Mouse (Mus musculus) lung, postnatal 14 days (tissue): Measurements from ENCODE around the gene Rcbtb1.
"Not testable (repeated sequence)": the region's sequence is repeated elsewhere in the genome, so short reads cannot be mapped to it uniquely, and the experiment has no call there.

Experiments
- DNase-seq: peaks from one replicate; pipeline ENCODE4 v3.0.0; 2021

Rcbtb1 gene

DNA sequence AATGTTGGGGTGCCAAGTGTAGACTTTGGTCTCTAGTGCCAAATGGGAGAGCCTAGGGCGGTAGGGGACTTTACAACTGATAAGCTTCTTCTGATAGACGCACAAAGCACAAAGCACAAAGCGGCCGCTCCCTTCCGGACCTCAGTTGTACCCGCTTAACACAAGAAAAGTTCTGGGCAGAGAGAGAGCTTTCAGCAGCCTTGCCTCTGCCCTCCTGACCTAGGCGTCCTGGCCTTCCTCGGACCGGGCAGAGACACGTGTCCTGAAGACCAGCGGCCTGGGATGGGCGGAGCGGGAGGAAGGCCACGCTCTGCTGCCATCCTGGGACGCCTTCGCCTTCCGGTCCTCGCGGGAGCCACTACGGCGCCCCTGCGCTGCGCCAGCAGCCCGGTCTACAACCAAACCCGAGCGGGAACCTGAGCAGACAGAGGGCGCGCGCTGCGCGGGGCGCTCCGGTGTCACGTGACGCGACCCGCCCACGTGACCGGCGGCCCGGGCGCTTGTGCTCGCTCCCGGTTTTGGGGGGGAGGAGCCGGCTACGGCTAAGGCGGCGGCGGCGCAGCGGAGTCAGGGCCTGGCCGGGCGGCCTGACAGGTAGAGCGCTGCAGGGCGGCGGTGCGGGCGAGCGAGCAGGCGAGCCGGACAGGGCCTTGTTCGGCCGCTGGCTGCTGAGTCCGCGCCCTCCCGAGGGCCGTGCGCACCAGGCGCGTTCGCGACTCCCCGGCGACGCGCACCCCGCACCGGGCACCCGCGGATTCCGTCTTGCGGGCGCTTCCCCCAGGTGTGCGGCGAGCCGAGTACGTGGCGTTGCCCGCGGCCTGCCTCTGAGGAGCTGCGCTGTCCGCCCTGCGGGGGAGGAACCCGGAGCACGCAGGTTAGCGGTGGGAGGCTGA is at the start of gene Rcbtb1:
TSS of gene Rcbtb1 (plus strand) at position 499 of the 893 bp plus-strand sequence.
- DNase-seq, result peak; percentile 93

DNA sequence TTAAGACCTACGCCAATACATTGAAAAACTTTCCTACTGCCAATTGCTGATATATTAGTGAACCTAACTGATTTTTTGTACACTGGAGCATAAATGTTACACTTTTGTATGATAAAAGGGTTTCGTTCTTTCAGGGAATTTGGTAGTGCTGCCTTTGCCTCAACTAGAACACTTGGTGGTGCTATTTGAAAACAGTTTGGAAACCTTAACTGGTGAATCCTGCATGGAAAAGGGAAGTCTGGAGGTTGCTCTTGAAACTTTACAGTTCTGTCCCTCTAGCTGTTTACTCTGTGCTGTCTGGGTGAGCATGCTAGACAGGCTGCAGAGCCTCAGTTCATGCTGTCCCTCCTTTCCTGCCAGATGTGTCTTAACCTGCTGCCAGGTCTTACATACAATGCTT is 45.4 kb upstream of the Rcbtb1 start:
- DNase-seq, result no peak

DNA sequence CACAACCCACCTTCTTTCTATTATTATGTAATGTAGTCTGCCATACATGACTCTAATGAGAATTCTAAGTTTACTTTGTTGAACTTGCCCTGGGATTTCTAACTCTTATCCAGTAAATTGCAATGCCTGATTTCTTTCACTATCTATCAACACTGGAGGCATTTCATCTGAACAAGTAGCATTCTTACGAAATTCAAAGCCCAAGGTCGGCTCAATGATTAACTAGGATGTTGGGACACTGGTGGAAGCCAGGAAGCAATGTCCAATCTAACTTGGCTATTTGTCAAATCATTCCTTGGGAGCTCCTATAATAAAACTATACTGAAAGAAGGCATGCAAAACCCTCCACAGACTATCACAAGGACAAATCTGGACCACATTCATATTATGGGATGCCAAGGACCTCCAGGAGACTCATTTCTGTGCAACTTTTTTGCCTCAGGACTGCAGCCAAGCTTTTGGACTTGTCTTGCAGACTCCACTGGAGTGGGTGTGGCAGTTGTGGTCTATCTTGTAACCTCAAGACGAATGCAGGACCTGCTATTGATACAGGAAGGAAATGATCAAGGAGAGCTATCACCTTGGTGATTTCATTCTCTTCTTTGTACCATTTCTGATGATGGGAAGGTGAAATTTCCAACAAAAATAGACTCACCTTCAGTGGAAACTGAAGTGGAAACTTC is 43.9 kb upstream of the Rcbtb1 start:
- DNase-seq, result no peak

DNA sequence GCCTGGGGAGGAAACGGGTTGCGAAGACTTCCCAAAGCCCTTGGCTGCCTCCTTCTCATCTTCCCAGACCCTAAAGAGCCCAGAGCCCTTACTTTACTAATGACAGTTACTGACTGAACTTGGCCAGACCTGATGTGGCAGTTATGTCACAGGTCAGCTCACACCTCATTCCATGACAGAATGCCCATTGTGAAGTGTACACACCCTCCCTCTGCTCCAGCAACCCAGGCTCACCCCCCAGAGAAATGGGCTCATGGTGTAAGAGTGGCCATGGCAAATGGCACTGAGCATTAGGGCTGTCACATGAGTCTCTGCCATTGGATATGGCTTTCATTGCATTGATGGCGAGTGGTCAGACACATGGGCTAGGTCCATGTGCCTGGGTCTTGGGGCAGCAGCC is 22.4 kb upstream of the Rcbtb1 start, which contains the start of gene Gm5142:
TSS of gene Gm5142 (minus strand) at position 101 of the 400 bp plus-strand sequence.
- DNase-seq, result no peak

DNA sequence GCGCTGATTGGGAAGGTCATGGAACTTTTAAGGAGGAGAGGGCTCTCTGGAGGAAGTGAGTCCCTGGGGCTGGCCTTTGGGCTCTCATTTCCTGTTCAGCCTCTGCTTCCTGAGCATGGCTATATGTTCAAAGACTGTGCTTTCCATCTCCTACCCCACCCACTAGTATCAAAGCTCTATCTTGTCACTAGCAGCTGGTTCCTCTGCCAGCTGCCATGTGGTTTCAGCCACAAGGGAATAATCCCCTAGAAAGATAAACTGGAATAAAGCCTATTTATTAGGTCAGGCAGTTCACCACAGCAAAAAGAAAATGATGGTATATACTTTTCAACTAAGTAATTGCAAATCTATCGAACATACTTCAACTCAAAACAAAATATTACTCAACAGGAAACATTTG is 18.3 kb upstream of the Rcbtb1 start:
- DNase-seq, result no peak

DNA sequence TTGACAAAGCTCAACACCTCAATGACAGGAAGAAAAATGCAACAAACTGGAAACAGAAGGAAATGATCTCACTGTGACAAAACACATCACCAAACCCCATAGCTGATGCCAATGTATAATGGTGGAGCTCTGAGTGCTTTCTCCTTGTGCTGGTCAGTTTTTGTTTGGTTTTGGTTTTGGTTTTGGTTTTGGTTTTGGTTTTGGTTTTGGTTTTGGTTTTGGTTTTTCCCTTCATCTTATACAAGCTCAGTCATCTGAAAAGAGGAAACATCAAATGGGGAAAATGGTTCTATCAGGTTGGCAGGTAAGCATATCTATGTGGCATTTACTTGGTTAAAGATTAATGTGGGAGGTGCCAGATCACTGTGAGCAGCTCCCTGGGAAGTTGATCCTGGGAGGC is 15.5 kb upstream of the Rcbtb1 start:
- no peak for DNase-seq

DNA sequence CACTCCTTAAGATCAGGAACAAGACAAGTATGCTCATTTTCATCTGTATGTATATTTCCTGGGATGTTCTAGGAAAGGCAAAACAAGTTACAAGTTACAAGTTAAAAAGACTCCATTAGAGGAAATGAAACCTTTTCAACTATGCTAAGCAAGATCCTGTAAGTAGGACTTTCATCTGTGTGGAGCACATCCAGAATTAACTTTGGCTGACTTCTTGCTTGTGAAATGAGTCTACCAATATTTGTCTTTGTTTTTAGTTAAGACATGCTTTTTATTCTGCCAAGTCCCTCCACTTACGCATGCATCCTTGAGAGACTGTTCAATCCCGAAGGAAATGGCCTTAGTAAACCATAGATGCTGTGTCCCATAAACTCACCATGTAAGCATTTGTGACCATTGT is 14.9 kb upstream of the Rcbtb1 start:
- DNase-seq, result no peak

DNA sequence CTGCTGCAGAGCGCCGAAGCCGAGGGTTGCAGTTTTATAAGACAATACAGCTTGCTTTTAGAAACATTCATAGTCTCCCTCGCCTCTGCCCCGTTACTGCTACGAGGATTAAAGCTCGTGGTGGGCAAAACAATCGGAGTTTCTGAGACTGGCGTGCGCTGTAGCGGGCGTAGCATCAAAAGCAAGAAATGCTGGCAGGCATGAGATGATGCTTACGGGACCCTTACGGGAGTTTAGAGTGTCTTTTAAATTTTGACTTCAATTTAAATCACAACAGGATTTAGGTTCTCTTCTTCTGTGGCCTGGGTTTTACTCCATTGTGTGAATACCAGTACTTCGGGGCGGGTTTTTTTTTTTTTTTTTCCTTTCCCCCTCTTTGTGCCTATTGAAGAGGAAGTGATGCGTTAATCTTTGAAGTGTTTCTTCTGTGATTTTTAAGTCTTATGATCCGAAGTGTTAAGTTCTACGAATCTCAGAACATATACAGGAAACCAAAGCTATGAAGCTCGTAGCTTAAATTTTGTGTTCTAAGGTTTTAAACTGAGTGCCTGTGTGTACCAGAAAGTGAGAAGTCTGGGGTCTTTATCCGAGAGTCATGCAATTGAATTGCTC is 701 bp downstream of the Rcbtb1 start:
- DNase-seq, result no peak

DNA sequence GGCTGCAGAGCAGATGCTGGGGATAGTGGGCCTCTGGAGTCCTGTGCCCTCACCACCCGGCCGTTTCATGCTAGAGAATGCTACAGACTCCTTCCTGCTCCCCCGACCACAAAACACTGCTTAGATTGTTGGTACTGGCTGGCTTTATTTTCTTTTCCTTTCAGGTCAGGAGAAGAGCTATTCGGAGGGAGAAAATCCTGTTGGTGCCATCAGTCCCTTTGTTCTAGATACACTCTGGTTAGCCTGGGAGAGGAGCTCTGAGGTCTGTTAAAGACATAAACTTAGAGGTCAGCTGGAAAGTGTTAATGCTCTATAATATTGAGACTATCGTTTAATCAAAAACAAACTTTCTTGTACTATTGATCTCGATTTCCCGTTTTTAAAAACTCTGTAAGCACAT is 4.5 kb downstream of the Rcbtb1 start:
- DNase-seq, result no peak

DNA sequence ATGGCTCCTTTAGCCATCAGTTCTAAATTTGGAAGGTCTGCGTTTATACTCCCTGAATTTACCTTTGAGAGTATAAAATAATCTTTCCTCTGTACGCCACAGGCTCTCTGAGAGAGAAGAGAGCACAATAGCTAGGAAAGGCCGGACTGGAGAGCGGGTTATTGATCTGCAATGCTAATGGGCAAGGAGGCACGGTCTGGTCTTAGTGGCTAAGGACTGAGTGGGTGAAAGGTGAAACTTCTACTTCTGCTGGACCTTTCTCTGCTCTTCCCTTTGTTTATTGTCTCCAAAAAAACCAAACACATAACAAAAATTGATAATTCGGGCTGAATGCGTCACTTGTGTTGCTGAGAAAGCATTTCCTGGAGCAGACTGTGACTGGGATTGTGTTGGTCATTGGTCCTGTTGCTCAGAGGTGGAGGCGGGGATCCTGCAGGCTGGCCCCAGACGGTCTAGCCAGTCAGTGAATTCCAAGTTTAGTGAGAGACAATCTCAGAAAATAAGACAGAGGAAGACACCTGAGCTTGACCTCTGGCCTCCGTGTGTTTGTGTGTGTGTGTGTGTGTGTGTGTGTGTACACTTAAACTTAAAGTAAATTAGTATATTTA is 5.1 kb downstream of the Rcbtb1 start:
- DNase-seq, result no peak

DNA sequence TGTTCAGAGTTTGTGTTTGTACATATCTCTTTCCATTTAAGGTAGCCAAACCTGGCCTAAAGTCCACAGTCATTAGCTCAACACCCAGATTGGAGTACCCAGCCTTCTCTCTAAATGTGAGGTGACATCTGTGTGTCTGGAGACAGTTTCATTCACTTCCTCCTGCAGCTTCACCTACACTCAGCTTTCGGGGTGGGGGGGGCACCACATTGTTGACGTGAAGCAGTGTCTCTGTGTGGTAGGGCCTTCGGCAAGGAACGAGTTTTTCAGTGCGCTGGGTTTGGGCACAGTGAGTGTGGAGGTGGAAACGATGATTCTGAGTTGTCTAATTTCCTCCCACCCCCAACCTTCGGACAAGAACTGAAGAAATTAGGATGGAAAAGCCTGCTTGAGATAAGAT is 8.0 kb downstream of the Rcbtb1 start:
- DNase-seq, result no peak

DNA sequence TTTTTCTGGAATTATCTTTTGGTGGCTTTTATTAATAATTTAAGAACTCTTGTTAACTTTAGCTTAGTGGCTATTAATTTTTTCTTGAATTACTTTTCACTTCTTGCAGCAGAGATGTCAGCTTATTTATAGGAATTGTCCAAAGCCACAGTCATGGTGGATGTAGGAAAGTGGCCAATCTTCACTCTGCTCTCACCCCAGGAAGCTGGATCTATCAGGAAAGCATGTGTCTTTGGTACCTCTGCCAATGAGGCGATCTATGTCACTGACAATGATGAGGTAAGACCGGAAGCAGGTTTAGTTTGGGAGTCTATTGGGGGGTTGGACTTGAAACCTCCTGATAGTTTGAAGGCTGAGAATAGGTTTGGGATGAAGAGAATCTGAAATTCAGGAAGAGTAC is 8.8 kb downstream of the Rcbtb1 start:
- DNase-seq, result no peak

DNA sequence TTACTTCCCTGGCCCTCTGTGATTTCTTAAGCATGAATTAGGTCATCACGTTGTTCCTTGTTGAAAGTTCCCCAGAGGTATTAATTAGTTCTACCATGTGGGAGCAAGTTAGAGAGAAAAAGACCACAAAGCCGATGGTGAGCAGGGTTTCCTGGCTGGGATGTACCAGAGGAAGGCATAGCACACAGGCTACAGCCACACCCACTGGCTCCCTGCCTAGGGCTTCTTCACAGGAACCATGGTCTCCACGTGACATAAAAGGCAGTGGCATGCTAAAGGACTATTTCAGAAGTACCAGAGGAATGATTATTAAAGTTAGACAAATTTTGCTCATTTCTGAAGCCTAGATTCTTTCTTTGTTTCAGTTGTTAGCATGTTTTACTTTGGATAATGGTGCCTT is 18.2 kb downstream of the Rcbtb1 start:
- DNase-seq, result peak; percentile 32

DNA sequence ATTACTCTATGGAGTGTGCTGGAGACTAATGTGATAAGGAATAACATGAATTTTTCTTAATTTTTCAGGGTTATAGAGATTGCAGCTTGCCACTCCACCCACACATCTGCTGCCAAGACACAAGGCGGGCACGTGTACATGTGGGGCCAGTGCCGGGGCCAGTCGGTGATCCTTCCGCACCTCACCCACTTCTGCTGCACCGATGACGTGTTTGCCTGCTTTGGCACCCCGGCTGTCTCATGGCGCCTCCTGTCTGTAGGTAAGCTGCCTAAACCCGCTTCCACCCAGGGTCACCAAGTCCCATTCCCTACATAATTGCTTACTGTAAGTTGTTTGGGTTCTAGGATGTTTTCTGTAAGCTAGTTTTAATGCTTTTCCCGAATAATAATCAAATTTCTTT is 25.2 kb downstream of the Rcbtb1 start:
- DNase-seq, result no peak

DNA sequence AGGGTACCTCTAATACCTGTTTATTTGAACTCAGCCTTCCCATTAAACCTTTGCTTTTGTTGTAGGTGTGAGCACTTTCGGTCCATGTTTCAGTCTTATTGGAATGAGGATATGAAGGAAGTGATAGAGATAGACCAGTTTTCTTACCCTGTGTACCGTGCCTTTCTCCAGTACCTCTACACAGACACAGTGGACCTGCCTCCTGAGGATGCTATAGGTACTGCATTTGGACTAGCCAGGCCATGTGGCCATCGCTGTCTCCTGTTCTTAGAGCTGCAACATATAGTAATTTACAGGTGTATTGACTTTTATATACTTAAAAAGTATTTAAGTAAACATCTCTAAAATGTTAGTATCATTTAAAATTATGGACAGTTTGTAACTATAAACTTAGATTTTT is 28.8 kb downstream of the Rcbtb1 start:
- DNase-seq, result no peak

DNA sequence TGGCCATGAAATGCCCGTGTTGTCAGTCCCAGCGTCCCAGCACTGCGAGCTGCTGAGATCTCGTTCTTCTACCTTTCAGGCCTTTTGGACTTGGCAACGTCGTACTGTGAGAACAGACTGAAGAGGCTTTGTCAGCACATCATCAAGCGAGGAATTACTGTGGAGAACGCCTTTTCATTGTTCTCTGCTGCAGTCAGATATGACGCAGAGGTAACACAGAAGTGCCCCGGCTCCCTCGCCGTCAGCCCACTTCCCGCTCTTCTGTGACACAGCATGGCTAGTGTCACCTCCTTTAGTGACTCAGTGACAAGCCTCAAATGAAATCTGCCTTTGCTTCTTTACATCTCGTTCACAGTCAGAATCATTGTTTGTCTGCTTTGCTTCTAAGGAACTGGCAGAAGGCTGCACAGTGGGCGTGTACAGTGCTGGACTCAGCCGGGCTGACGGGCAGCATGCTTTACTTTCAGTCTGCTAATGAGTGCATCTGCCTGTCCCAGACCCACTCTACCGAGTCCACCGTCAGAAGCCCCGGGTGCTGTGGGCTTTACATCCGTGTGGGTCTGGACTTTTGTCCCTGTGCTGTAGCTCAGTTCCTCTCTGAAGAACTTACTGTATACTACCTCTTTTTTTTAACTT is 29.4 kb downstream of the Rcbtb1 start:
- DNase-seq, result no peak

DNA sequence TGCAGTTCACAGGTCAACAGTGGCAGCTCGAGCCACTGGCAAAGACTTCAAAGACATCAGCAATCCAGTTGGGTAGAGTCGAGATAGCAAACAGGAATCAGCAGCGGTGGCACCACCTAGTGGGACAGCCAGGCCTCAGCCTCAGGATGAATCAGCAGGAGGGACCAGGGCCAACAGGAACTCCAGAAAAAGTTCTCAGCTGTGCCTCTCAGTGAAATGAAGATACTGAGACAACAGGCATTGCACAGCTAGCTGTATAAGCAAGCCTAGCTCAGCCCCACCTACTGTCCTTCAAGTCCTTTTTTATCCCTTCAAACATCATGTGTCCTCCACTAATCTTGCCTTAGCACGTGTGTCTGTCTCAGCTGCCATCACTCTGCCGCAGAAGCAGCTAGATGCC is 31.0 kb downstream of the Rcbtb1 start:
- no peak for DNase-seq

DNA sequence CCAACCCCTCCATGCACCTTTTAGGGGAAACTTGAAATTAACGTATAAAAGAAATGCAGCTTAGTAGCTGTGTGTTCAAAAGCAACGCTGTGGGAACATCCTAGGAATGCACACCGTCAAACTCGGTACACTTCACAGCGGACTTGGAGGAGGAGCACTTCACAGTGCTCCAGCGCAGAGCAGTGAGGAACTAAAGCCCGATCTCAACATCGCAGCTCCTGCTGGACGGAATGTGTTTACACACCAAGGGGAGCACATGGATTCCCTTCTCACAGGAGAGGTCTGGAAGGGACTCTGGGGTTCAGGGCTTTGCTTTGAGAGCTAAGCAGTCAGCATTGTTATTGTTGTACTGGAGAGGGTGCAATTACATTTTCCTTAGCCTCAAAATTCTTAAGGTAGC is 32.6 kb downstream of the Rcbtb1 start:
- DNase-seq, result no peak

DNA sequence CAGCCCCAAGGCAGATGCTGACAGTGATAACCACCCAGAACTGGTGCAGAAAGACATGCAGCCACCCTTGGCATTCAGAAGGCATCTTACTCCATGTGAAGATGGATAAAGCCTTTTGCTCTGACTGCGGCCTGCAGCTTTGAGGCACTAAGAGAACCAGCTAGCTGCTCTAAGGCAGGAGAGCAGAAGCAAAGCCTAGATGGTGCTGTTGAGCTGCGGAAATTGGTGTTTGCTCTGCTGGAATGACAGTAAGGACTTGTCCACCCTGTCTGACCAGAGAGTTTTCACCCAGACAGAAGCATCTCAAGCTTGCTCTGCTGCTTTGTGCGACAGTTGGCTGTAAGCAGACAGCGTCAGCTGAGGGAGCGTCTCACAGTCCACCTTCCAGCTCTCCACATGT is 49.3 kb downstream of the Rcbtb1 start:
- peak; percentile 11 for DNase-seq

DNA sequence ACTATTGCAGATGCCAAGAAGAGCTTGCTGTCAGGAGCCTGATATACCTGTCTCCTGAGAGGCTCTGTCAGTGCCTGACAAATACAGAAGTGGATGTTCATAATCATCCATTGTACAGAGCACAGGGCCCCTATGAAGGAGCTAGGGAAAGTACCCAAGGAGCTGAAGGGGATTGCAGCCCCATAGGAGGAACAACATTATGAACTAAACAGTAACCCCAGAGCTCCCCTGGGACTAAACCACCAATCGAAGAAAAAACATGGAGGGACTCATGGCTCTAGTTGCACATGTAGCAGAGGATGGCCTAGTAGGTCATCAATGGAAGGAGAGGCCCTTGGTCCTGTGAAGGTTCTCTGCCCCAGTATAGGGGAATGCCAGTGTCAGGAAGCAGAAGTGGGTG is 54.9 kb downstream of the Rcbtb1 start:
- not testable (repeated sequence) for DNase-seq

DNA sequence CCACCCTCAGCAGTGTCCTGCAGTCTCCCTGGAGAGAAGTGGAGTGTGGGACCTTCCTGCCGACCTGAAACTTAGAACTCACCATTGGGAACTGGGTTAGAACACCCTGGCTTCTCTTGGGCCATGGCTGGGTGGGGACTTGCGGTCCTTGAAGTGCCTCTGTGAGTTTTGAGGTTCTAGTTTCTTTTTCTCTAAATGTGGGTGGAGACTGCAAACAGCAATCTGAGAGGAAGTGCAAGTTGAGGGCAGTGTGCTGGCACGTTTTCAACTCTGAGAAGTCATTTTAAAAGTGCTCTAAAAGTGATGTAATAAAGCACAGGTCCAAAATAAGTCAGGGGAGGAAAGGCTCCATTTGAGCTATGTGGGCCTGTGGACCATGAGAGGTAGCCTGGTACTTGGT is 59.0 kb downstream of the Rcbtb1 start, which contains the start of gene Gm6904:
TSS of gene Gm6904 (minus strand) at position 161 of the 400 bp plus-strand sequence.
- DNase-seq, result peak; percentile 14

DNA sequence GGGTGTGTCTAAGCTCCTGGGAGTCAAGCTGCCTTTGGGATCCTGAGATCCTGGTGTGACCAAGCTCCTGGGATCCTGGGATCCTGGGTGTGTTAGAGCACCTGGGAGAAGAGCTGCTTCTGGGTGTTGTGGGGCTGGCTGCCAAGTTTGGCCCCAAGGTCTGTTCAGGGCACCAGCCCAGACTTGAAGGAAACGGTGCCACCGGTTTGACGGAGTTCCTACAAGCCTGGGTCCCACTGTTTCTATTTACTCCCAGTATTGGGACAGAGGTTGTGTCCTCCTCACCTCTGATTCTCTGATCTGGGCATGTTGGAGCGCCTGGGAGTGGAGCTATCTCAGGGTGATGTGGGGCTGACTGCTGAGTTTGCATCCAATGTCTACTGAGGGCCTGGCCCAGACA is 74.0 kb downstream of the Rcbtb1 start:
- DNase-seq, result not testable (repeated sequence)
